Mouse (Mus musculus): ENCODE data around the gene Pth2. TPM values are rescaled to one million over a fixed set of nuclear protein-coding genes. Genes with fewer than 3 reads are reported as not detected.

Gene Pth2
- polyA plus RNA-seq, 1 experiment from 2014 or later: not detected

DNA sequence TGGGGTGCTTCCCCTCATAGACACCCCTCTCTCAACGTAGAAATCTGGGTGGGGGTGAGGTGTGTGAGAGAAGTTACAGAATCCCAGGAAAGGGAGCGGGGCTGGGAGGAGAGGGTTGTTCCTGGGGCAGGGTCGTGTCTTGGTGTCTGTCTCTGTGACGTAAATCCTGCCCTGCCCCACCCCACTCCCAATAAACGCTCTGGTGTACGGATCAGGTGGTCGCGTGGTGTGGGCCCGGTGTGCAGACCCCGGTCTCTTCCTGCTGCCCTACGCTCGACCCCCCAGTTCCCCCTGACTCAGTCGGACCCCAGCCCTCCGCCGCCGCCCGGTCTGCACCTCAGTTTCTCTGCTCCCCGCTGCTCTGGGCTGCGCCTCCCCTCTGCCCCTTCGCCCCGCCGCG is 4.9 kb upstream of the Pth2 start:
- no peak for ATAC-seq (ENCODE audit: insufficient number of reproducible peaks, low FRiP score, low TSS enrichment, low read depth)
- Histone ChIP-seq H3K9me3 (no peaks in the 10 kb centered on the region), H3K27me3 (peaks cover 95% of the 10 kb centered on the region), H3K4me1 (peaks cover 20% of the 10 kb centered on the region), H3K36me3 (no peaks in the 10 kb centered on the region), H3K4me3 (peak overlapping the region; percentile 27), H3K27ac (no peak overlapping the region), H3K9ac (no peak overlapping the region), H3K4me2 (peak overlapping the region; percentile 40)
- 2% methylated on average over 23 of the region's 23 CpGs for WGBS

DNA sequence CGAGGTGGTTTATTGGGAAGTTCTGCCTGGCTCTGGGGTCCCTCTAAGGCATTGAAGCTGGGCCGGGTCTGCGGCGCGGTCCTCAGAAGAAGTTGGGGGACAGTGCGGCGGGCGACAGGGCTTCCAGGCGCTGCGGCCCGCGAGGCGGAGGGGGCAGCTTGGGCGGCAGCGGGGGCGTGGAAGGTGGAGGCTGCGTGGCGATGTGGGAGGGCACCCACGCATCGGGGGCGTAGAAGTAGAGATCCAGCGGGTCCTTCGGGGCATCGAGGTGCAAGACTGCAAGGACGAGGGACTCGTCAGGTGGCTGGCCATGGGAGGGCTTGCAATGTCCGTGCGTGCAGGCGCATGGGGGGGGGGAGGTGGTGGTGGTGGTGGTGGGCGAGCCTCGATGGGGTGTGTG is 4.4 kb upstream of the Pth2 start:
- no peaks in the 10 kb centered on the region for H3K9me3 ChIP-seq
- H3K4me2 ChIP-seq: peak overlapping the region; percentile 40
- H3K4me3 ChIP-seq: peak overlapping the region; percentile 27
- no peaks in the 10 kb centered on the region for H3K36me3 ChIP-seq
- H3K27ac ChIP-seq: no peak overlapping the region
- no peak for ATAC-seq (ENCODE audit: insufficient number of reproducible peaks, low FRiP score, low TSS enrichment, low read depth)
- peaks cover 96% of the 10 kb centered on the region for H3K27me3 ChIP-seq
- WGBS: 4% methylated on average over 29 of the region's 31 CpGs
- peaks cover 22% of the 10 kb centered on the region for H3K4me1 ChIP-seq
- no peak overlapping the region for H3K9ac ChIP-seq

DNA sequence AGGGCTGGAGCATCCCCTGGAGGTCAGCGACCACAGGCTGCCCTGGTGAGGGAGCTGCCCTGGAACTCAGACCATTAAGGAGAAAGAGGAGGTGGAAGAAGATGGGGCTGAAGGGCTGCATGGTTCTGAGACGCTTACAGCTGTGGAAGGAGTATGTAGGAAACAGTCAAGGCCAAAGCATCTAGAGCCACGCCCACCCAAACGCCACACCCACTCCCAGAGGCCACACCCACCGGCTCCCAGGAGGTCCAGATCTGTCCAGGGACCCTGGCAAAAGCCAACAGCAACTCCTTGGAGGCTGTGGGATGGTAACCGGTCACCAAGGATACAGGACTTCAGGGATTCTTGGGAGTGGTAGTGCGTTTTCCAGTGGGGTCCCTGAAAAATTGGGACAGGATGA is 2.2 kb upstream of the Pth2 start:
- WGBS: 25% methylated on average over 7 of the region's 7 CpGs
- H3K36me3 ChIP-seq: no peaks in the 10 kb centered on the region
- no peak overlapping the region for H3K4me3 ChIP-seq
- H3K4me2 ChIP-seq: no peak overlapping the region
- no peaks in the 10 kb centered on the region for H3K9me3 ChIP-seq
- peaks cover 33% of the 10 kb centered on the region for H3K4me1 ChIP-seq
- H3K9ac ChIP-seq: no peak overlapping the region
- no peak overlapping the region for H3K27ac ChIP-seq
- peaks cover 98% of the 10 kb centered on the region for H3K27me3 ChIP-seq
- ATAC-seq (ENCODE audit: insufficient number of reproducible peaks, low FRiP score, low TSS enrichment, low read depth): no peak

DNA sequence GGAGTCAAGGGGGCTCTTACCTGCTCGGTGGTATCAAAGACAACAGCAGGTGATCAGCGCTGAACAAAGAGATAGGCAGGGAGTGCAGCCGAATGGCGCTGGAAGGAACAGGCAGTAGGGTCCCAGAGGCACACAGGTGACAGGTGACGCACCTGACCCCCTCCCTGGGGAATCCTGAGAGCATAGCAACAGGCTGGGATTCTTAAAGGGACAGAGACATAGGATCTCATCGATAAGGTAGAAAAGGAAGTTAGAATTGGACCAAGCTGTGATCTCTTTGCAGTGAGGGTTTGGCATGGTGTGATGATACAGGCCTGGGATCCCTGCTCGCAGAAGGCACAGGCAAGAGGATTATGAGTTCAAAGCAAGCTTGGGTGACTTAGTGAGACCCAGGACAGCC is 1.3 kb upstream of the Pth2 start, which contains the start of gene Gfy:
Gene Gfy (minus strand): TSS at position 101 of the 400 bp plus-strand sequence.
- H3K4me3 ChIP-seq: no peak within 1 kb of the TSS
- no peak within 1 kb of the TSS for H3K9ac ChIP-seq
- peaks cover 33% of the 10 kb centered on the region for H3K4me1 ChIP-seq
- H3K4me2 ChIP-seq: no peak within 1 kb of the TSS
- H3K27ac ChIP-seq: no peak within 1 kb of the TSS
- no peaks in the 10 kb centered on the region for H3K36me3 ChIP-seq
- H3K27me3 ChIP-seq: peaks cover 100% of the 10 kb centered on the region
- H3K9me3 ChIP-seq: no peaks in the 10 kb centered on the region
- ATAC-seq (ENCODE audit: insufficient number of reproducible peaks, low FRiP score, low TSS enrichment, low read depth): no peak
- 23% methylated on average over 7 of the region's 7 CpGs for WGBS

DNA sequence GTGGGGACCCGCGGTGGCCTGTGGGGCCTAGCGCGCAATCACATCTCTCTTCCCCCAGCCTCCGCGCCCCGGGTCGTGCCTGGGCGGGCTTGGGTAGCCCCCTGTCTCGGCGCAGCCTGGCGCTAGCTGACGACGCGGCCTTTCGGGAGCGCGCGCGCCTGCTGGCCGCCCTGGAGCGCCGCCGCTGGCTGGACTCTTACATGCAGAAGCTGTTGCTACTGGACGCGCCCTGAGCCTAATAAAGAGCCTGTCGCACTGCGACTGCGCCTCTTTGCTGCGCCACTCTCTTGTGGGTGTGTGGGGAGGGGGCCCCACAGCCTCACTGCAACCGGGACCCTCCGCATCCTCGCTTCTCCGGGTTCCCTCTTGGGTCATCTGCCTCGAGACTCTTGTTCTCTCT is 745 bp downstream of the Pth2 start:
- no peak for ATAC-seq (ENCODE audit: insufficient number of reproducible peaks, low FRiP score, low TSS enrichment, low read depth)
- H3K4me1 ChIP-seq: peaks cover 17% of the 10 kb centered on the region
- H3K27ac ChIP-seq: no peak overlapping the region
- no peak overlapping the region for H3K4me2 ChIP-seq
- 4% methylated on average over 34 of the region's 35 CpGs for WGBS
- H3K9ac ChIP-seq: no peak overlapping the region
- peaks cover 99% of the 10 kb centered on the region for H3K27me3 ChIP-seq
- no peaks in the 10 kb centered on the region for H3K36me3 ChIP-seq
- no peaks in the 10 kb centered on the region for H3K9me3 ChIP-seq
- peak overlapping the region; percentile 4; the same call in 1 of the 2 replicates for H3K4me3 ChIP-seq

DNA sequence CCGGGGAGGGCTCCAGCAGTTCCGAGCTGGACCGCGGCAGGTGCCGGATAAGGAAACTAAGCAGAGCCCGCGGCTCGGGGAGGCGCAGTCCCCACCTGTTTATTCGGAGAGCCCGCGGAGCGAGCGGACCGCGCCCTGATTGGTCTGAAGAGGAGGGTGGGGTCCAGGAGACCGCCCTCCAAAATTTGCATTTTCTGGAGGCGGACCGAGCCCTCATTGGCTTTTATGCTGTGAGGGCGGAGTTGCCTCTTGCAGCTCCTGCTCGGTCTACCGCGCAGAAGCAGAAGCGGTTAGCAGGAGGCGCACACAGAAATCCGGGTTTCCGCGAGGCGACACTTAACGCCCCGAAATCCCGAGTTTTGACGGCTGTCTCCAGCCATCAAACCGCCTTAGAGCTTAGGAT is 1.4 kb downstream of the Pth2 start:
- Histone ChIP-seq H3K4me3 (peak overlapping the region; percentile 30), H3K9me3 (no peaks in the 10 kb centered on the region), H3K9ac (no peak overlapping the region), H3K27ac (no peak overlapping the region), H3K27me3 (peaks cover 93% of the 10 kb centered on the region), H3K4me1 (peaks cover 13% of the 10 kb centered on the region), H3K36me3 (no peaks in the 10 kb centered on the region), H3K4me2 (peak overlapping the region; percentile 55)
- under 1% methylated on average over 34 of the region's 34 CpGs for WGBS
- ATAC-seq (ENCODE audit: insufficient number of reproducible peaks, low FRiP score, low TSS enrichment, low read depth): peak; percentile 80

DNA sequence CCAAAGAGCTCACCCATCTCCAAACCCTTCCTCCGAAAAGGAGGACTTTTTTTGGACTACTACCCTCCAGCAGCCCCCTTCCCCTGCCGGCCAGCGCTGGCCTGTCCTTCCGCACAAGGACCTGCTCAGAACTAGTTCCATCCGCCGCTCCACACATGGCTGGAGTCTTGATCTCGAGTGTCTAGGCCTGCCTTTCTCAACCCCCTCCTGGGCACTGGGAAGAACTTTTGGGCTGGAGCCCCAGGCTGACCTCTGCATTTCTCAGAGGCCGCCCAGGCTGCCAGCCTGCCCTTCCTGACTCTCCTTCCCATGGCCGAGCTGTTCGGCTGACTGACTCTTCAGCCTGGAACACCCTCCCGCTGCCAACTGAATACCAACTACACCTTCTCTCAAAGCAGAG is 1.8 kb downstream of the Pth2 start:
- Histone ChIP-seq H3K9ac (no peak overlapping the region), H3K4me3 (peak overlapping the region; percentile 30), H3K36me3 (no peaks in the 10 kb centered on the region), H3K4me2 (peak overlapping the region; percentile 55), H3K9me3 (no peaks in the 10 kb centered on the region), H3K27ac (no peak overlapping the region), H3K4me1 (peaks cover 13% of the 10 kb centered on the region), H3K27me3 (peaks cover 89% of the 10 kb centered on the region)
- WGBS: 17% methylated on average over 11 of the region's 11 CpGs
- no peak for ATAC-seq (ENCODE audit: insufficient number of reproducible peaks, low FRiP score, low TSS enrichment, low read depth)

DNA sequence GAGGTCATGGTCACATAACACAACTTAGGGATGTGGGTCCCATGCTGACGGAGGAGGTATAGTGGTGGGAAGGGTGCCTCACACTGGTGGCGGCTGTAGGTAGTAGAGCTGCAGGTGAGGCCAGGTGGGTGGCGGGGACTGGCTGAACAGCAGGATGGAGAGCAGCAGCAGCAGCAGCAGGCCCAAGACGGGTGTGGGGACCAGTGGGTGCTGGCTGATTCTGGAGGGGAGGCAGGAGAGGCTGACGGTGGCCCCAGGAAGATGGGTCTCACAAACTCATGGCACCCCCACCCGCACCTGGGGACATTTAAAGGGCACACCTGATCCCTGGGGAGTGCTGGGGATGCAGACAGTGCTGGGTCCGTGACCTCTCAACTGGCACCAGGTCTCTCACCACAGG is 2.9 kb downstream of the Pth2 start:
- Histone ChIP-seq H3K4me1 (peaks cover 13% of the 10 kb centered on the region), H3K36me3 (no peaks in the 10 kb centered on the region), H3K9me3 (no peaks in the 10 kb centered on the region), H3K9ac (no peak overlapping the region), H3K27ac (no peak overlapping the region), H3K27me3 (peaks cover 83% of the 10 kb centered on the region), H3K4me2 (no peak overlapping the region), H3K4me3 (no peak overlapping the region)
- 63% methylated on average over 7 of the region's 7 CpGs for WGBS
- no peak for ATAC-seq (ENCODE audit: insufficient number of reproducible peaks, low FRiP score, low TSS enrichment, low read depth)

DNA sequence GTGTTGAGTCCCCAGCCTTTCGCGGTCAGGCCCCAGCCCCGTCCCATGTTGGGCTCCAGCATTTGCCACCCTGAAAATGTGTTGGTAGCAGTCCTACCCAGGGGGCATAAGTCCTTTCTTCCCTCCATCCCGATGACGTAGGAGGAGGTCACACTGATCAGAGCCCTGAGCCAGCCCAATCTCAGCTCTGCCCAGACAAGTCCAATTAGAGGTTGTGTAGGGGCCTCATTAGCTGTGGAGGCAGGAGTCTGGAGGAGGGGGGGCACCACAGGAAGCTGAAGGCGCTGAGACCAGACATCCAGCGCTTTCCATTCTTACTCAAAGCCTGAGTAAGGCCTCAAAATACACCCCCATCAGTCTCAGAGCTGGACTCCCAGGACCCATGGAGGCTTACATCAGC is 5.1 kb downstream of the Pth2 start:
- Histone ChIP-seq H3K4me3 (no peak overlapping the region), H3K27me3 (peaks cover 72% of the 10 kb centered on the region), H3K27ac (no peak overlapping the region), H3K36me3 (no peaks in the 10 kb centered on the region), H3K9ac (no peak overlapping the region), H3K4me1 (peaks cover 13% of the 10 kb centered on the region), H3K4me2 (no peak overlapping the region), H3K9me3 (no peaks in the 10 kb centered on the region)
- 54% methylated on average over 7 of the region's 7 CpGs for WGBS
- no peak for ATAC-seq (ENCODE audit: insufficient number of reproducible peaks, low FRiP score, low TSS enrichment, low read depth)

DNA sequence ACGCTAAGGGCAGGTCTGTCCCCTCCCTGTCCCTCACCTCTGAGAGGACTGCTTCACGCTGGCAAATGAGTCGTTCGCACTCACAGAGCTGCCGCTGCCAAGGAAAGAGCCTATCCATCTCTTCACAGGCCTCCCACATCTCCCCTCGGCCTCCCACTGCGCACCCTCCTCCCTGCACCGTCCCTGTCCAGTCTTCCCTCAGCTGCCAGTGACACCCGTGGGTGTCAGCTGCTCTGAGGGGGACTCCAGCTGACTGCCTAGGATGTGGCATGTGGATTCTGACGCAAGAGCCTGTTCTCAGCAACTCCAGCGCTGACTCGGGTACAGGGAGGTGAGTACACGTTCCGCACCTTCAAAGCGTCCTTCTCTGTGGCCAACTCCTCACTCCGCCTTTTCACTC is 8.8 kb downstream of the Pth2 start:
- no peak overlapping the region for H3K27ac ChIP-seq
- no peak overlapping the region for H3K4me2 ChIP-seq
- H3K9ac ChIP-seq: no peak overlapping the region
- H3K36me3 ChIP-seq: no peaks in the 10 kb centered on the region
- H3K9me3 ChIP-seq: no peaks in the 10 kb centered on the region
- H3K4me3 ChIP-seq: no peak overlapping the region
- ATAC-seq (ENCODE audit: insufficient number of reproducible peaks, low FRiP score, low TSS enrichment, low read depth): no peak
- H3K4me1 ChIP-seq: peaks cover 10% of the 10 kb centered on the region
- H3K27me3 ChIP-seq: peaks cover 35% of the 10 kb centered on the region
- 51% methylated on average over 16 of the region's 16 CpGs for WGBS

DNA sequence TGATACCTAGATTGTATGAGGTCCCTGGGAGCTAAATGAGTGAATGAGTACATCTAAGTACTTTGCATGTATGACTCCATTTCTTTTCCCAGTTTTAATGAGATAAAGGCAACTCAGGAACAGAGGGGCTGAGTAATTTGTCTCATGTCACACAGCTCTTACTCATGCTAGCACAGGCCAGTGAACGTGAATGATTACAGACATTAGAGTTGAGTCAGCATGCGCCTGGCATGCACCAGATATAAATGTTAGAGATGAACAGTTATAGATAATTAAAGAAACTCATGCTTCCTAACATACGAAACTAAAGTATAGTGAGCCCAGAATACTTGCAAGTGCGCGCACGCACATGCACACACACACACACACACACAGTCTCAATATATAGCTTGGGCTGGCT is 9.4 kb downstream of the Pth2 start:
- no peak overlapping the region for H3K9ac ChIP-seq
- H3K4me3 ChIP-seq: no peak overlapping the region
- H3K36me3 ChIP-seq: no peaks in the 10 kb centered on the region
- no peaks in the 10 kb centered on the region for H3K9me3 ChIP-seq
- WGBS: 86% methylated on average over 6 of the region's 6 CpGs
- ATAC-seq (ENCODE audit: insufficient number of reproducible peaks, low FRiP score, low TSS enrichment, low read depth): no peak
- H3K4me2 ChIP-seq: no peak overlapping the region
- H3K27ac ChIP-seq: no peak overlapping the region
- H3K27me3 ChIP-seq: peaks cover 30% of the 10 kb centered on the region
- peaks cover 10% of the 10 kb centered on the region for H3K4me1 ChIP-seq

DNA sequence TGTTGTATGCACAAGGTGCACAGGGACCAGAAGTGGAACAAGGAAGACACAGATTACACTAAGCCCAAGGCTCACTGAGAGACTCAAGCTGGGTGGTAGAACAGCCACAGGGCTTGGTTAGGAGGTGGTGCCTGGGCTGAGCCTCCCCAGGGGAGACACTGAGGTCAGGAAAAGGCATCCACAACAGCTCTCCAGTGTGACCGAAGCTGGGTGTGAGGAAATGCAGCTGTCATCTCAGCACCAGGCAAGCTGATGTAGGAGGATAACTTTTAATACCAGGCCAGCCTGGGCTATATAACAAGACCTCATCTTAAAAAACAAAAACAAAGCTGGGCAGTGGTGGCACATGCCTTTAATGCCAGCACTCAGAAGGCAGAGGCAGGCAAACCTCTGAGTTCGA is 10.4 kb downstream of the Pth2 start:
- no peak overlapping the region for H3K9ac ChIP-seq
- no peak overlapping the region for H3K4me3 ChIP-seq
- no peak for ATAC-seq (ENCODE audit: insufficient number of reproducible peaks, low FRiP score, low TSS enrichment, low read depth)
- H3K9me3 ChIP-seq: no peaks in the 10 kb centered on the region
- no peak overlapping the region for H3K4me2 ChIP-seq
- no peak overlapping the region for H3K27ac ChIP-seq
- peaks cover 10% of the 10 kb centered on the region for H3K4me1 ChIP-seq
- H3K27me3 ChIP-seq: peaks cover 21% of the 10 kb centered on the region
- no peaks in the 10 kb centered on the region for H3K36me3 ChIP-seq
- WGBS: 68% methylated on average over 2 of the region's 2 CpGs

DNA sequence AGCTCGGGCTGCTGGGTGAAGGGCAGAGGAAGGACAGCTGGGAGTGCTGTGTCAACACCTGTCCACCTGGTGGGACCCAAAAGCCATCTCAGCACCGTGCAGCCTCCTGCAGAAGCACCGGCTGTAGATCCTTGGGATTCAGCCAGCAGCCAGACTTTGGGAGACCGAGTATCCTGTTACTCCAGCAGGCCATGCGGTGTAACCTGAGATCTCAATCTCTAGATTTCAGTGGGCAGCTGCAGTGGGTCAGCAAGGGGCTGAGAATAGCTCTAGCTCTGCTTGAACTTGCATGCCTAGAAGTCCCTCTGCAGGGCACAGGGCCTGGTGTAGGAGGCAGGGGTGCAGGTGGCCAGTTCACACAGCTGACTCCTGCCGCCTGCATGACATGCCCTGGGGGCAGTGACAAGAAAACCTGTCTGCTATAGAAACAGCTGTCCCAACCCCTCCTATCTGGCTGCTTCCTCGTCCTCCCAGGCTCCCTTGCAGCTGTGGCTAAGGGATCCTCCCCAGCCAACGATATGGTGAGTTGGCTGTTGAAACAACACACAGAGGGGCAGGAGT is 11.1 kb downstream of the Pth2 start:
- Histone ChIP-seq H3K36me3 (no peaks in the 10 kb centered on the region), H3K4me2 (no peak overlapping the region), H3K27ac (peak overlapping the region; percentile 47; the same call in 1 of the 2 replicates), H3K27me3 (peaks cover 20% of the 10 kb centered on the region), H3K4me1 (peaks cover 10% of the 10 kb centered on the region), H3K9ac (no peak overlapping the region), H3K9me3 (no peaks in the 10 kb centered on the region), H3K4me3 (no peak overlapping the region)
- WGBS: 4% methylated on average over 8 of the region's 8 CpGs
- ATAC-seq (ENCODE audit: insufficient number of reproducible peaks, low FRiP score, low TSS enrichment, low read depth): peak; percentile 73

All from limb, embryonic 15.5 days (tissue).